Mouse (Mus musculus): ENCODE results near the gene Plekhg5.

The Plekhg5 gene

DNA sequence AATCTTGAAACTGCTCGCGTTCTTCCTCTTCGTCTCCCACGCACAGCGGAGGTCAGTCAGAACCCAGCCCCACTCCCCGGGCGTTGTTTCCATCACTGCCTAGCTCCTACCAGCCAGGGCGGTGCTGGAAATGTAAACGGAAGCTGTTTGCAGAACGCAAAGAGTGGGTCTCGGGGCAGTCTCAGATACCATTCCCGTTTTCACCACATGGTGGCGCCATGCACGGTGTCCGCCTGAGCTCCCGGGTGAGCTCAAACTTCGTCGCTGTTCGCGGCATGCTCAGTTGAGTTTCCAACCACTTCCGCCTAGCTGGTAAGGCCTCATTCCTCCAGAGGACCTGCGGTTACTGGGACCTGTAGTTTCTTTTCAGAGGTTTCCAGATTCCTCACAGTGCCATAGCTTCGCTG is 81.5 kb downstream of the Plekhg5 start:
- no peaks in the 10 kb centered on the region for H3K36me3 ChIP-seq (ENCODE audit: control insufficient read depth, insufficient read depth, low read length, poor library complexity, severe bottlenecking)
- H3K27me3 ChIP-seq (ENCODE audit: control insufficient read depth, insufficient read depth, low read length, poor library complexity, severe bottlenecking): no peaks in the 10 kb centered on the region
- DNase-seq (ENCODE audit: low read depth, low spot score): peak; percentile 96

DNA sequence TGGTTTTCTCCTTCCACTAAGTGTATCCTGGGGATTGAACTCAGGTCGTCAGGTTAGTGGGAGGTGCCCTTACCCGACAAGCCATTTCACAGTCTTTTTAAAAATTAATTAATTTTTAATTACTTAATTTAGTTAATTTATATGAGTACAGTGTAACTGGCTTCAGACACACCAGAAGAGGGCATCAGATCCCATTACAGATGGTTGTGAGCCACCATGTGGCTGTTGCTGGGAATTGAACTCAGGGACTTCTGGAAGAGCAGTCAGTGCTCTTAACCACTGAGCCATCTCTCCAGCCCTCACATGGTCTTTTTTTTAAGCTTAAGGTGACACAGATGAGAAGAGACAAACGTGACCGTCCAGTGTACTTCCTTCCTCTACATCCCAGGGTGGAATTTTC is 82.7 kb downstream of the Plekhg5 start:
- Histone ChIP-seq H3K36me3 (ENCODE audit: control insufficient read depth, insufficient read depth, low read length, poor library complexity, severe bottlenecking) (no peaks in the 10 kb centered on the region), H3K27me3 (ENCODE audit: control insufficient read depth, insufficient read depth, low read length, poor library complexity, severe bottlenecking) (no peaks in the 10 kb centered on the region)
- no peak for DNase-seq (ENCODE audit: low read depth, low spot score)

DNA sequence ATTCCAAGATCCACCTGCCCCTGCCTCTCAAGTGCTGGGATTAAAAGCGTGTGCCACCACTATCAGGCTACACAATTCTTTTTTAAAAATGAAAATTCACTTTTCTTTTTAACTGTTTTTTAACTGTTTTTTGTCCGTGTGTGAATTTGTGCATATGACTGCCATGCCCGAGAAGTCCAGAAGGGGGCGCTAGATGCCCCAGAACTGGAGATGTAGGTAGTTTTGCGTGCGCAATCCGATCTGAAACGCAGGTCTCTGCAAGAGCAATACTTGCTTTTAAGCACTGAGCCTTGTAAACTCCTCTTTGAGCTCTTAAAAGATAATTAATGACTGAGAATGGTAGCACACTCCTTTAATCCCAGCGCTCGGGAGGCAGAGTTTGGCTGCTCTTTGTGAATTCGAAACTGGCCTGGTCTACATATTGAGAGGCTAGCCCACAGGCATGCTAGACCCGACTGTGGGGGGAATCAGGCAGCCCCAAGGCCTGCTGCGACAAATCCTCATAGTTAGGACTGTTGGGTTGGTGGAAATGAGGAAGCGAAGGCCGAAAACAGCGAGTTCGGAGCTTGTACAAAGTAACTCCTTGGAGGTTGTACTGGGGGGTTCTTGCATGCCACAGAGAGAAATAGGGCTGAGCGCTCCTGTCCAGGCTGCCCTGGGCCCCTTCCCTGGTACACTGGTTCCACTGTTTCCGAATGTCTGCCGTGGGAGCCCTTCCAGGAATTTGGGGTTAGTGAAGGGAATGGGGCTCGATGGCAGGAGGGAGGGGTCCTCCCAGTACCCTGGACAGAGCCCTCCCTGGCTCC is 85.7 kb downstream of the Plekhg5 start:
- DNase-seq (ENCODE audit: low read depth, low spot score): peak; percentile 79
- Histone ChIP-seq H3K27me3 (ENCODE audit: control insufficient read depth, insufficient read depth, low read length, poor library complexity, severe bottlenecking) (0 out of 2 replicates have a peak, but pooled peaks cover 2% of the 10 kb centered on the region), H3K36me3 (ENCODE audit: control insufficient read depth, insufficient read depth, low read length, poor library complexity, severe bottlenecking) (no peaks in the 10 kb centered on the region)

- Histone ChIP-seq H3K36me3 (ENCODE audit: control insufficient read depth, insufficient read depth, low read length, poor library complexity, severe bottlenecking) (no peaks in the 10 kb centered on the region), H3K27me3 (ENCODE audit: control insufficient read depth, insufficient read depth, low read length, poor library complexity, severe bottlenecking) (0 out of 2 replicates have a peak, but pooled peaks cover 2% of the 10 kb centered on the region)
- no peak for DNase-seq (ENCODE audit: low read depth, low spot score)
These were observed 86.4 kb downstream of the Plekhg5 start, which contains the start of gene Hes2 for GRCm38 (mm10) chr4:152158585-152159284. Gene Hes2 (plus strand): TSS chr4:152158867.

- no peak for DNase-seq (ENCODE audit: low read depth, low spot score)
- 0 out of 2 replicates have a peak, but pooled peaks cover 2% of the 10 kb centered on the region for H3K27me3 ChIP-seq (ENCODE audit: control insufficient read depth, insufficient read depth, low read length, poor library complexity, severe bottlenecking)
- H3K36me3 ChIP-seq (ENCODE audit: control insufficient read depth, insufficient read depth, low read length, poor library complexity, severe bottlenecking): no peaks in the 10 kb centered on the region
These were observed 87.0 kb downstream of the Plekhg5 start for GRCm38 (mm10) chr4:152159285-152159678.

DNA sequence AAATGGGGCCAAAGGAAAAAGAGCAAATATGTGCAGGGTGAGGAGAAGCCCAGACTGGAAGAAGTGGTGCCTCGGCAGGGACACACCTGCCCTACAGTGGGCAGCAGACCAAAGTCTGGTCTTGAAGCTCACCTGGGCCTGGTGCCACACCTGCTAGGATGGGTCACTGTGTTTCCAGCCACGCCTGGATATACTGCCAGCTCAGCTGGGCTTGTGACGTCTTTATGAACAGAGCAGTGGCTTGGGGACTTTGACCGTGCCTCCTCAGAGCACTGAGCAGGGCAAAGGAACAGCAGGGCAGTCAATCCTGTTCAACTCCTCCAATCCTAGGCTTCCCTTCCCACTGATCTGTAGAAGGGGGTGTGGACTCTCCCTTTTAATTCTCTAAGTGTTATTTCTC is 88.5 kb downstream of the Plekhg5 start:
- H3K27me3 ChIP-seq (ENCODE audit: control insufficient read depth, insufficient read depth, low read length, poor library complexity, severe bottlenecking): 0 out of 2 replicates have a peak, but pooled peaks cover 2% of the 10 kb centered on the region
- no peaks in the 10 kb centered on the region for H3K36me3 ChIP-seq (ENCODE audit: control insufficient read depth, insufficient read depth, low read length, poor library complexity, severe bottlenecking)
- no peak for DNase-seq (ENCODE audit: low read depth, low spot score)

DNA sequence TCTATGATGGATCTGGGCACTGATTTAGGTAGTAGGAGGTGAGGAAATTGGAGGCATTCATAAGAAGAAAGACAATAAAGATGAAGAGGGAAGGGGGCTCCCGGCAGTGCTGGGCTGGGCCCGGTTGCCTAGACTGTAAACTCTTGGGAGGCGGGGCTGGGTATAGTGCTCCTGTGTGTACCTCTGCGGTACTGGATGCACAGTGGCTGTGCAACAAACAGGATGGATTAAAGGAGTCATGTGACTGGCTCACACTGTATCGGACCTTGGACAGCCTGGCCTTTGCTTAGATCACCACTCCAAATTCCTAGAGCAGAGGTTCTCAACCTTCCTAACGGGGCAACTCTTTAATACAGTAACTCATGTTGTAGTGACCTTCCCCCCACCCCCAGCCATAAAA is 89.3 kb downstream of the Plekhg5 start:
- 0 out of 2 replicates have a peak, but pooled peaks cover 2% of the 10 kb centered on the region for H3K27me3 ChIP-seq (ENCODE audit: control insufficient read depth, insufficient read depth, low read length, poor library complexity, severe bottlenecking)
- H3K36me3 ChIP-seq (ENCODE audit: control insufficient read depth, insufficient read depth, low read length, poor library complexity, severe bottlenecking): no peaks in the 10 kb centered on the region
- no peak for DNase-seq (ENCODE audit: low read depth, low spot score)

- Histone ChIP-seq H3K36me3 (ENCODE audit: control insufficient read depth, insufficient read depth, low read length, poor library complexity, severe bottlenecking) (no peaks in the 10 kb centered on the region), H3K27me3 (ENCODE audit: control insufficient read depth, insufficient read depth, low read length, poor library complexity, severe bottlenecking) (0 out of 2 replicates have a peak, but pooled peaks cover 2% of the 10 kb centered on the region)
- DNase-seq (ENCODE audit: low read depth, low spot score): no peak
These were observed 90.5 kb downstream of the Plekhg5 start for GRCm38 (mm10) chr4:152162748-152163147.
